Mouse (Mus musculus) intestine, postnatal 0 days (tissue): ENCODE measurements around the gene Wwc2. TPM values are rescaled to one million over a fixed set of nuclear protein-coding genes. Genes with fewer than 3 reads are reported as not detected.
A peak's percentile ranks its signal among the peaks of the same experiment; 100 is the strongest.

Experiments used
- ATAC-seq: fragments of 200-750 bp; cut with Nextera tagmentation; 2 replicates; pipeline ENCODE4 v1.8.0; 2017; ENCODE audit warnings: mild to moderate bottlenecking, moderate TSS enrichment, moderate library complexity
- H3K27ac ChIP-seq: fragments of 300-500 bp; sonication (generic); 2 replicates; pipeline ENCODE4 v1.5.1; 2014; ENCODE audit warnings: mild to moderate bottlenecking, low read depth, low read length, moderate library complexity
- H3K27me3 ChIP-seq: fragments of 300-500 bp; sonication (generic); replicated peaks from 2 replicates; pipeline ENCODE4 v1.6.1; 2014; ENCODE audit warnings: low read length, mixed read lengths; ENCODE audit not compliant: control insufficient read depth, insufficient read depth
- H3K36me3 ChIP-seq: fragments of 300-500 bp; sonication (generic); 2 replicates; pipeline ENCODE4 v1.6.1; 2014; ENCODE audit warnings: mild to moderate bottlenecking, moderate library complexity; ENCODE audit not compliant: control insufficient read depth, insufficient read depth
- H3K4me1 ChIP-seq: fragments of 300-500 bp; sonication (generic); replicated peaks from 2 replicates; pipeline ENCODE4 v1.6.1; 2014; ENCODE audit warnings: antibody characterized with exemption, low read length, mixed read lengths; ENCODE audit not compliant: control insufficient read depth, insufficient read depth
- H3K4me2 ChIP-seq: fragments of 300-500 bp; sonication (generic); replicated peaks from 2 replicates; pipeline ENCODE4 v1.6.1; 2014; ENCODE audit warnings: low read depth, mild to moderate bottlenecking, moderate library complexity
- H3K4me3 ChIP-seq: fragments of 300-500 bp; sonication (generic); 2 replicates; pipeline ENCODE4 v1.5.1; 2014; ENCODE audit warnings: low read depth, low read length
- H3K9ac ChIP-seq: fragments of 300-500 bp; sonication (generic); 2 replicates; pipeline ENCODE4 v1.6.1; 2014; ENCODE audit warnings: mild to moderate bottlenecking, low read depth, low read length
- H3K9me3 ChIP-seq: fragments of 300-500 bp; sonication (generic); 2 replicates; pipeline ENCODE4 v1.6.1; 2016; ENCODE audit warnings: mixed run types; ENCODE audit not compliant: control insufficient read depth
- CTCF ChIP-seq: sonication (generic); IDR thresholded peaks from 2 replicates; pipeline ENCODE4 v1.5.1; 2016; ENCODE audit warnings: low read depth, mild to moderate bottlenecking, control low read depth, antibody characterized with exemption, moderate library complexity
- WGBS: fragments of 180-500 bp; shearing (Covaris S2); extraction: QIAGEN DNeasy Blood & Tissue Kit; methylation state at CpG from one replicate; pipeline ENCODE4 v1.1.7; 2014; 5-methylcytosine and 5-hydroxymethylcytosine counted together
- polyA plus RNA-seq: library from polyadenylated mRNA; unstranded; fragments of >200 nt; fragmentation: Nextera tagmentation; extraction: Ambion mirVana; gene quantifications from 2 replicates; pipeline ENCODE4 v1.2.1, GENCODE M21; 2015

The Wwc2 gene
- polyA plus RNA-seq, 1 experiment from 2014 or later = 6.7 TPM

- no peaks in the 10 kb centered on the region for H3K9me3 ChIP-seq
- WGBS = 84% methylated on average over 20 of the region's 20 CpGs
- H3K4me1 ChIP-seq = no peaks in the 10 kb centered on the region
- H3K27ac ChIP-seq = no peak overlapping the region
- H3K4me3 ChIP-seq = no peak overlapping the region
- H3K36me3 ChIP-seq = no peaks in the 10 kb centered on the region
- TF ChIP-seq CTCF = no peak
- H3K9ac ChIP-seq = no peak overlapping the region
- H3K4me2 ChIP-seq = no peak overlapping the region
- ATAC-seq = no peak
- H3K27me3 ChIP-seq = no peaks in the 10 kb centered on the region
These were observed 169.6 kb downstream of the Wwc2 start for GRCm38 (mm10) chr8:47820914-47821772.

DNA sequence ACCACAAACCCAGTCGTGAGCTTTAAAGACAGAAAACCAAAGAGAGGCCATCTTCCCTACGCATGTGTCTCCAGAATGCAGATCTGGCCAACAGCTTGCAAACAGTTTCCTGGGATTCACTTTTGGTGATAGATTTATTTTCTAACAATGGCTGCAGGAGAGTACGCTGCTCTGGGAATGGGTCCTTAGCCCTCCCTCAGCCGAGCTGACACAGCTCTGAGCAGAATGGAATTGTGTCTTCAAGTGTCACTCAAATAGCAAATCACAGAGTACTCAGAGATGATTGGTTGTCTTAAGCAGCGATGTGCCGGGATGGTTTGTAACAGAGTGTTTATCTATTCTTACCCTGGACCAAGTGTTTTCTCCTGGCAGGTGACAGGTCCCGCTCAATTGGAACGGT lies 171.7 kb downstream of the Wwc2 start:
- H3K4me3 ChIP-seq = no peak overlapping the region
- ATAC-seq = no peak
- H3K9ac ChIP-seq = no peak overlapping the region
- no peak overlapping the region for H3K4me2 ChIP-seq
- no peak for TF ChIP-seq CTCF
- 84% methylated on average over 8 of the region's 8 CpGs for WGBS
- H3K9me3 ChIP-seq = no peaks in the 10 kb centered on the region
- H3K36me3 ChIP-seq = no peaks in the 10 kb centered on the region
- no peaks in the 10 kb centered on the region for H3K27me3 ChIP-seq
- H3K4me1 ChIP-seq = no peaks in the 10 kb centered on the region
- no peak overlapping the region for H3K27ac ChIP-seq

DNA sequence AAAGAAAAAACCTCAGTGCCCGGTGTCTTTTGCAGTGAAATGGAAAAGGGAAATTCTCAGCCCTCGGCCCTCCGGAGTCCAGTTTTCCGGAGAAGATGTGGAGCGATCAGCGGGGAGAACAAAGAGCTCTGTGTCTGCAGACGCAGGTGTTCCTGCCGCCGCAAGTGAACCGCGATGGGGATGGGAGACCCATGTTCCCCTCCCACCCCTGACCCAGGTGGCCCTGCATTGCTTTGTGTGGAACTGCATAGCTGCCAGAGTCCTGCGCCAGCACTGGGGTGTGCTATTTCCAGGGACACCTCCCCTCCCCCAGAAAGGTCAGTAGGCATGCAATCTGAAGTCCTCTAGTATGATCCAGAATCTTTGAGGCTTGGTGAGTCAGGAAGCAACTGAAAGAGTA lies 179.5 kb downstream of the Wwc2 start:
- no peak for TF ChIP-seq CTCF
- H3K4me3 ChIP-seq = no peak overlapping the region
- no peak for ATAC-seq
- no peaks in the 10 kb centered on the region for H3K4me1 ChIP-seq
- no peak overlapping the region for H3K9ac ChIP-seq
- no peaks in the 10 kb centered on the region for H3K27me3 ChIP-seq
- no peaks in the 10 kb centered on the region for H3K9me3 ChIP-seq
- WGBS = 85% methylated on average over 12 of the region's 12 CpGs
- no peak overlapping the region for H3K27ac ChIP-seq
- no peaks in the 10 kb centered on the region for H3K36me3 ChIP-seq
- H3K4me2 ChIP-seq = no peak overlapping the region

DNA sequence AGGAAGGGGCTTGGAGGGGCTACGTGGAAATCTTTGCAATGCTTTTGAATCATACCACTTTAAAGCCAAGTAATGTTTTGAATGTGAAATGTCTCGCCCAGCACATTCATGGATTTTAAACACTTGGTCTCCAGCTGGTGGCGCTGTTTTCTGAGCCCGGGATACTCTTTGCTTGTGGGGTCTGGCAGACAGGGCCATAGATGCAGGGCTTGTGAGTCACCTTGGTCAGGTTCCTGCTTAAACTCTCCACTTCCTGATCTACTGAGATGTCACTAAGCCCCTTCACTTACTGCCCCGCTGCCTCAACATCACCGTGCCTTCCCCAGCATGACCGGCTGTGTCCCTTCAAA lies 180.1 kb downstream of the Wwc2 start:
- Histone ChIP-seq H3K4me3 (no peak overlapping the region), H3K9me3 (no peaks in the 10 kb centered on the region), H3K4me1 (no peaks in the 10 kb centered on the region), H3K4me2 (no peak overlapping the region), H3K27me3 (no peaks in the 10 kb centered on the region), H3K36me3 (no peaks in the 10 kb centered on the region), H3K9ac (no peak overlapping the region), H3K27ac (no peak overlapping the region)
- WGBS = 77% methylated on average over 7 of the region's 7 CpGs
- peak; percentile 24; the same call in 1 of the 2 replicates for TF ChIP-seq CTCF
- no peak for ATAC-seq

- no peak for TF ChIP-seq CTCF
- no peaks in the 10 kb centered on the region for H3K36me3 ChIP-seq
- no peaks in the 10 kb centered on the region for H3K9me3 ChIP-seq
- no peaks in the 10 kb centered on the region for H3K4me1 ChIP-seq
- H3K4me2 ChIP-seq = no peak overlapping the region
- 73% methylated on average over 14 of the region's 14 CpGs for WGBS
- no peaks in the 10 kb centered on the region for H3K27me3 ChIP-seq
- no peak overlapping the region for H3K27ac ChIP-seq
- H3K4me3 ChIP-seq = no peak overlapping the region
- no peak for ATAC-seq
- no peak overlapping the region for H3K9ac ChIP-seq
These were observed 180.6 kb downstream of the Wwc2 start for GRCm38 (mm10) chr8:47809970-47810665.

GRCm38 (mm10) chr8:47804262-47804661 lies 186.5 kb downstream of the Wwc2 start:
- H3K4me1 ChIP-seq = no peaks in the 10 kb centered on the region
- no peak overlapping the region for H3K4me2 ChIP-seq
- no peak for ATAC-seq
- no peak overlapping the region for H3K27ac ChIP-seq
- no peak overlapping the region for H3K4me3 ChIP-seq
- H3K9me3 ChIP-seq = no peaks in the 10 kb centered on the region
- WGBS = 90% methylated on average over 1 of the region's 1 CpGs
- H3K27me3 ChIP-seq = no peaks in the 10 kb centered on the region
- no peaks in the 10 kb centered on the region for H3K36me3 ChIP-seq
- H3K9ac ChIP-seq = no peak overlapping the region
- no peak for TF ChIP-seq CTCF
